Mouse (Mus musculus): ENCODE measurements around the gene Nab1. TPM values are rescaled to one million over a fixed set of nuclear protein-coding genes. Genes with fewer than 3 reads are reported as not detected.

The Nab1 gene
- polyA plus RNA-seq, 1 experiment from 2014 or later: 11.3 TPM

- peak overlapping the region; percentile 49; the same call in 1 of the 2 replicates for H3K9ac ChIP-seq (ENCODE audit: low read length)
- H3K4me2 ChIP-seq (ENCODE audit: low read depth, low read length): peak overlapping the region; percentile 74
- peak overlapping the region; percentile 81 for H3K4me3 ChIP-seq (replicated peaks; ENCODE audit: low read length)
- no peaks in the 10 kb centered on the region for H3K27me3 ChIP-seq (ENCODE audit: control insufficient read depth, insufficient read depth, low read length)
- H3K36me3 ChIP-seq (ENCODE audit: control insufficient read depth, insufficient read depth, low read length): no peaks in the 10 kb centered on the region
- no peaks in the 10 kb centered on the region for H3K9me3 ChIP-seq (replicated peaks; ENCODE audit: control insufficient read depth, low read length)
- WGBS: 9% methylated on average over 6 of the region's 6 CpGs
- H3K4me1 ChIP-seq (ENCODE audit: control insufficient read depth, insufficient read depth, low read length): peaks cover 3% of the 10 kb centered on the region; the same call in 1 of the 2 replicates
- H3K27ac ChIP-seq (ENCODE audit: low read length): no peak overlapping the region
- ATAC-seq (ENCODE audit: insufficient read depth, low FRiP score): no peak
These were observed 1.6 kb downstream of the Nab1 start for GRCm38 (mm10) chr1:52498786-52499450.

GRCm38 (mm10) chr1:52489538-52490181, 10.8 kb downstream of the Nab1 start:
- 0 out of 2 replicates have a peak, but pooled peaks have one; percentile 17 for ATAC-seq (ENCODE audit: insufficient read depth, low FRiP score)
- WGBS: 67% methylated on average over 7 of the region's 7 CpGs

GRCm38 (mm10) chr1:52484980-52485379, 15.5 kb downstream of the Nab1 start:
- 92% methylated on average over 4 of the region's 4 CpGs for WGBS
- Histone ChIP-seq H3K4me2 (ENCODE audit: low read depth, low read length) (no peak overlapping the region), H3K9me3 (replicated peaks; ENCODE audit: control insufficient read depth, low read length) (no peaks in the 10 kb centered on the region)

More at GRCm38 (mm10) chr1:52489538-52490181, 10.8 kb downstream of the Nab1 start:
- H3K9me3 ChIP-seq (replicated peaks; ENCODE audit: control insufficient read depth, low read length): no peaks in the 10 kb centered on the region
- no peak overlapping the region for H3K4me2 ChIP-seq (ENCODE audit: low read depth, low read length)
- H3K27ac ChIP-seq (ENCODE audit: low read length): no peak overlapping the region
- H3K4me1 ChIP-seq (ENCODE audit: control insufficient read depth, insufficient read depth, low read length): no peaks in the 10 kb centered on the region
- H3K4me3 ChIP-seq (replicated peaks; ENCODE audit: low read length): no peak overlapping the region
- H3K36me3 ChIP-seq (ENCODE audit: control insufficient read depth, insufficient read depth, low read length): peaks cover 6% of the 10 kb centered on the region
- no peaks in the 10 kb centered on the region for H3K27me3 ChIP-seq (ENCODE audit: control insufficient read depth, insufficient read depth, low read length)
- H3K9ac ChIP-seq (ENCODE audit: low read length): no peak overlapping the region

GRCm38 (mm10) chr1:52474291-52474690, 26.2 kb downstream of the Nab1 start:
- Histone ChIP-seq H3K4me3 (replicated peaks; ENCODE audit: low read length) (no peak overlapping the region), H3K4me1 (ENCODE audit: control insufficient read depth, insufficient read depth, low read length) (no peaks in the 10 kb centered on the region), H3K27ac (ENCODE audit: low read length) (no peak overlapping the region), H3K4me2 (ENCODE audit: low read depth, low read length) (no peak overlapping the region), H3K9ac (ENCODE audit: low read length) (no peak overlapping the region), H3K27me3 (ENCODE audit: control insufficient read depth, insufficient read depth, low read length) (no peaks in the 10 kb centered on the region), H3K36me3 (ENCODE audit: control insufficient read depth, insufficient read depth, low read length) (peaks cover 9% of the 10 kb centered on the region; the same call in 1 of the 2 replicates), H3K9me3 (replicated peaks; ENCODE audit: control insufficient read depth, low read length) (no peaks in the 10 kb centered on the region)
- ATAC-seq (ENCODE audit: insufficient read depth, low FRiP score): no peak
- 88% methylated on average over 1 of the region's 1 CpGs for WGBS

More at GRCm38 (mm10) chr1:52484980-52485379, 15.5 kb downstream of the Nab1 start:
- no peaks in the 10 kb centered on the region for H3K27me3 ChIP-seq (ENCODE audit: control insufficient read depth, insufficient read depth, low read length)
- H3K27ac ChIP-seq (ENCODE audit: low read length): no peak overlapping the region
- no peak overlapping the region for H3K4me3 ChIP-seq (replicated peaks; ENCODE audit: low read length)
- H3K4me1 ChIP-seq (ENCODE audit: control insufficient read depth, insufficient read depth, low read length): no peaks in the 10 kb centered on the region
- H3K9ac ChIP-seq (ENCODE audit: low read length): no peak overlapping the region
- peaks cover 6% of the 10 kb centered on the region for H3K36me3 ChIP-seq (ENCODE audit: control insufficient read depth, insufficient read depth, low read length)
- no peak for ATAC-seq (ENCODE audit: insufficient read depth, low FRiP score)

- H3K27ac ChIP-seq (ENCODE audit: low read length): no peak overlapping the region
- no peaks in the 10 kb centered on the region for H3K27me3 ChIP-seq (ENCODE audit: control insufficient read depth, insufficient read depth, low read length)
- H3K4me2 ChIP-seq (ENCODE audit: low read depth, low read length): no peak overlapping the region
- H3K9ac ChIP-seq (ENCODE audit: low read length): no peak overlapping the region
- H3K4me1 ChIP-seq (ENCODE audit: control insufficient read depth, insufficient read depth, low read length): no peaks in the 10 kb centered on the region
- no peaks in the 10 kb centered on the region for H3K9me3 ChIP-seq (replicated peaks; ENCODE audit: control insufficient read depth, low read length)
- no peak overlapping the region for H3K4me3 ChIP-seq (replicated peaks; ENCODE audit: low read length)
- ATAC-seq (ENCODE audit: insufficient read depth, low FRiP score): no peak
- WGBS: 61% methylated on average over 7 of the region's 7 CpGs
- H3K36me3 ChIP-seq (ENCODE audit: control insufficient read depth, insufficient read depth, low read length): peaks cover 8% of the 10 kb centered on the region; the same call in 1 of the 2 replicates
These were observed 29.5 kb downstream of the Nab1 start for GRCm38 (mm10) chr1:52470811-52471489.

GRCm38 (mm10) chr1:52470326-52470725, 30.2 kb downstream of the Nab1 start:
- no peak for ATAC-seq (ENCODE audit: insufficient read depth, low FRiP score)

GRCm38 (mm10) chr1:52466518-52467120, 33.9 kb downstream of the Nab1 start:
- no peak for ATAC-seq (ENCODE audit: insufficient read depth, low FRiP score)
- 92% methylated on average over 8 of the region's 8 CpGs for WGBS

More at GRCm38 (mm10) chr1:52470326-52470725, 30.2 kb downstream of the Nab1 start:
- no peaks in the 10 kb centered on the region for H3K27me3 ChIP-seq (ENCODE audit: control insufficient read depth, insufficient read depth, low read length)
- peaks cover 8% of the 10 kb centered on the region; the same call in 1 of the 2 replicates for H3K36me3 ChIP-seq (ENCODE audit: control insufficient read depth, insufficient read depth, low read length)
- H3K9me3 ChIP-seq (replicated peaks; ENCODE audit: control insufficient read depth, low read length): no peaks in the 10 kb centered on the region
- 57% methylated on average over 4 of the region's 4 CpGs for WGBS
- H3K27ac ChIP-seq (ENCODE audit: low read length): no peak overlapping the region
- H3K4me3 ChIP-seq (replicated peaks; ENCODE audit: low read length): no peak overlapping the region
- no peak overlapping the region for H3K4me2 ChIP-seq (ENCODE audit: low read depth, low read length)
- H3K9ac ChIP-seq (ENCODE audit: low read length): no peak overlapping the region
- H3K4me1 ChIP-seq (ENCODE audit: control insufficient read depth, insufficient read depth, low read length): no peaks in the 10 kb centered on the region

GRCm38 (mm10) chr1:52465830-52466229, 34.6 kb downstream of the Nab1 start:
- Histone ChIP-seq H3K27ac (ENCODE audit: low read length) (no peak overlapping the region), H3K4me2 (ENCODE audit: low read depth, low read length) (no peak overlapping the region), H3K4me1 (ENCODE audit: control insufficient read depth, insufficient read depth, low read length) (no peaks in the 10 kb centered on the region), H3K4me3 (replicated peaks; ENCODE audit: low read length) (no peak overlapping the region), H3K27me3 (ENCODE audit: control insufficient read depth, insufficient read depth, low read length) (no peaks in the 10 kb centered on the region), H3K36me3 (ENCODE audit: control insufficient read depth, insufficient read depth, low read length) (no peaks in the 10 kb centered on the region), H3K9me3 (replicated peaks; ENCODE audit: control insufficient read depth, low read length) (no peaks in the 10 kb centered on the region), H3K9ac (ENCODE audit: low read length) (no peak overlapping the region)
- WGBS: 89% methylated on average over 3 of the region's 3 CpGs
- no peak for ATAC-seq (ENCODE audit: insufficient read depth, low FRiP score)

More at GRCm38 (mm10) chr1:52466518-52467120, 33.9 kb downstream of the Nab1 start:
- no peak overlapping the region for H3K4me2 ChIP-seq (ENCODE audit: low read depth, low read length)
- H3K9ac ChIP-seq (ENCODE audit: low read length): no peak overlapping the region
- no peaks in the 10 kb centered on the region for H3K27me3 ChIP-seq (ENCODE audit: control insufficient read depth, insufficient read depth, low read length)
- H3K4me1 ChIP-seq (ENCODE audit: control insufficient read depth, insufficient read depth, low read length): no peaks in the 10 kb centered on the region
- no peak overlapping the region for H3K4me3 ChIP-seq (replicated peaks; ENCODE audit: low read length)
- H3K27ac ChIP-seq (ENCODE audit: low read length): no peak overlapping the region
- no peaks in the 10 kb centered on the region for H3K9me3 ChIP-seq (replicated peaks; ENCODE audit: control insufficient read depth, low read length)
- H3K36me3 ChIP-seq (ENCODE audit: control insufficient read depth, insufficient read depth, low read length): no peaks in the 10 kb centered on the region
